In the genomic region with DNA sequence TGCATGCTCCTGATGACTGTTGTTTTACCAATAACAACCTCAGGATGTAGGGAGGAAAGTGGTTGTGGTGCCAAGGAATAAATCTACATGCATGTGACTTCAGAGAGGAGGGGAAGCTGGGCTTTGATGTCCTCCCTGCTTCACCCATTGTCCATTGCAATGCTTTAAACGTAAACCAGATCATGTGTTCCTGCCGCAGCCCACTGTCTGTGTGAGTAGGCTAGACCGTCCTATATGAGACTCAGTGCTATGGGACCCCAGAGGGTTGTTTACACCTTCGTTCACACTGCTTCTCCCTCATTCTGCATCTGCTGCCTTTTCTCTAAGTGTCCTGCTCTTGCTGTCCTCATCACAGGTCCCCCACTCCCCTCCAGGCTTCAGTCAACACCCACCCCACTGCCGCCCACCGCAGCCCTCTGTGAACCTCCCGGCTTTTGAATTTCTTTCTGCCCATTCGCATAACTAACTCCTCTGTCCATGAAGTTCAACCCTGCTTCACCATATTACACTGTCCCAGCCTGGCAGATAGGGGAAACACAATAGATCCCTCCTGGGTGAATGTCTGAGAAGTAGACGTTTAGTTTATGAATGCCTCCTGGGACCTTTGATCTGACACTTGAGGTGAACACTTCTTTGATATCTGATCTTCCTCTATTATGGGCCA, we compare ENCODE assay signal across 16 mouse cellular contexts.
A peak's percentile ranks its signal among the peaks of the same experiment; 100 is the strongest.
DNase-seq lines count a peak whose midpoint lies in the region; ATAC-seq lines count a peak whose summit lies in the region.
"Had no signal": no experiment of that assay in that cellular context is flagged by ENCODE, and none has a peak within 500 bp of the region (broad histone marks: within the 10 kb centered on the region; RNA-seq: fewer than 3 reads in every experiment).

No protein-coding gene starts in this region.

- ATAC-seq in forebrain, embryonic 11.5 days (replicated peaks; ENCODE audit: low FRiP score): peak; percentile 54
- ATAC-seq in forebrain, embryonic 16.5 days: peak; percentile 53
- peak; percentile 75 for ATAC-seq in midbrain, embryonic 15.5 days (replicated peaks)
- ATAC-seq: intestine, embryonic 16.5 days had no signal

- DNase-seq in forebrain, embryonic 11.5 days (ENCODE audit: low spot score): no peak
- DNase-seq in limb, embryonic 10.5 days (ENCODE audit: low spot score): no peak
- no peak for DNase-seq in adrenal gland, adult 8-10 months
- no peak for DNase-seq in heart, adult 9 months (ENCODE audit: low spot score in 2 of 2)
- DNase-seq in kidney, postnatal 4 days: no peak
- no peak for DNase-seq in layer of hippocampus, postnatal 25 days (ENCODE audit: extremely low spot score in 1 of 2, low spot score in 1 of 2)
- DNase-seq: gastrocnemius, postnatal 36 days; kidney, postnatal 14 days; spleen, adult 18-20 months; thymus, postnatal 14 days had no signal

- H3K4me1 ChIP-seq in forebrain, embryonic 11.5 days (replicated peaks; ENCODE audit: control insufficient read depth, insufficient read depth, low read length): peaks cover 15% of the 10 kb centered on the region; the same call in 1 of the 2 replicates
- H3K4me1 ChIP-seq in forebrain, embryonic 16.5 days (replicated peaks; ENCODE audit: control insufficient read depth, insufficient read depth, low read length): peaks cover 19% of the 10 kb centered on the region
- H3K4me1 ChIP-seq in limb, embryonic 10.5 days: peaks cover 20% of the 10 kb centered on the region
- H3K4me1 ChIP-seq in midbrain, embryonic 15.5 days: peaks cover 27% of the 10 kb centered on the region
- H3K4me1 ChIP-seq: heart, embryonic 15.5 days; liver, embryonic 15.5 days had no signal

- H3K9ac ChIP-seq in forebrain, embryonic 11.5 days (ENCODE audit: low read length): no peak overlapping the region
- no peak overlapping the region; the same call in 1 of the 2 replicates for H3K9ac ChIP-seq in forebrain, embryonic 16.5 days (replicated peaks; ENCODE audit: low read depth, low read length)
- no peak overlapping the region for H3K9ac ChIP-seq in midbrain, embryonic 15.5 days
- H3K9ac ChIP-seq: embryonic facial prominence, embryonic 13.5 days; heart, embryonic 15.5 days; liver, embryonic 15.5 days had no signal

- H3K27ac ChIP-seq in forebrain, embryonic 11.5 days (ENCODE audit: low read depth, low read length): peak overlapping the region; percentile 60; the same call in 1 of the 2 replicates
- H3K27ac ChIP-seq in forebrain, embryonic 16.5 days (ENCODE audit: low read length): peak overlapping the region; percentile 87
- H3K27ac ChIP-seq in limb, embryonic 10.5 days: peak overlapping the region; percentile 80
- peak overlapping the region; percentile 92 for H3K27ac ChIP-seq in midbrain, embryonic 15.5 days
- H3K27ac ChIP-seq: embryonic facial prominence, embryonic 13.5 days; heart, embryonic 15.5 days; liver, embryonic 15.5 days had no signal

- no peak overlapping the region for H3K4me3 ChIP-seq in forebrain, embryonic 11.5 days (ENCODE audit: low read depth, low read length)
- H3K4me3 ChIP-seq in forebrain, embryonic 16.5 days (replicated peaks; ENCODE audit: low read length): no peak overlapping the region
- no peak overlapping the region for H3K4me3 ChIP-seq in limb, embryonic 10.5 days
- no peak overlapping the region for H3K4me3 ChIP-seq in midbrain, embryonic 15.5 days
- H3K4me3 ChIP-seq: embryonic facial prominence, embryonic 13.5 days; heart, embryonic 15.5 days; liver, embryonic 15.5 days had no signal

- no peaks in the 10 kb centered on the region; the same call in 1 of the 2 replicates for H3K36me3 ChIP-seq in forebrain, embryonic 11.5 days (ENCODE audit: control insufficient read depth, insufficient read depth, low read length)
- H3K36me3 ChIP-seq in forebrain, embryonic 16.5 days (ENCODE audit: control insufficient read depth, insufficient read depth): no peaks in the 10 kb centered on the region
- H3K36me3 ChIP-seq in limb, embryonic 10.5 days: no peaks in the 10 kb centered on the region
- H3K36me3 ChIP-seq in midbrain, embryonic 15.5 days (replicated peaks): no peaks in the 10 kb centered on the region
- H3K36me3 ChIP-seq: embryonic facial prominence, embryonic 13.5 days; heart, embryonic 15.5 days; liver, embryonic 15.5 days had no signal

- WGBS in forebrain, embryonic 11.5 days: 78% methylated on average over 9 of the region's 9 CpGs
- 75% methylated on average over 9 of the region's 9 CpGs for WGBS in forebrain, embryonic 16.5 days
- whole genome bisulfite sequencing in limb, embryonic 10.5 days: 75% methylated on average over 9 of the region's 9 CpGs
- WGBS in midbrain, embryonic 15.5 days: 48% methylated on average over 9 of the region's 9 CpGs

- H3K4me2 ChIP-seq in forebrain, embryonic 11.5 days (ENCODE audit: low read depth, low read length, severe bottlenecking): no peak overlapping the region
- no peak overlapping the region for H3K4me2 ChIP-seq in forebrain, embryonic 16.5 days (ENCODE audit: low read length)
- H3K4me2 ChIP-seq in midbrain, embryonic 15.5 days: no peak overlapping the region
- H3K4me2 ChIP-seq: embryonic facial prominence, embryonic 13.5 days; heart, embryonic 15.5 days; liver, embryonic 15.5 days had no signal

- H3K9me3 ChIP-seq in forebrain, embryonic 11.5 days (ENCODE audit: control insufficient read depth, low read length): no peaks in the 10 kb centered on the region
- no peaks in the 10 kb centered on the region for H3K9me3 ChIP-seq in forebrain, embryonic 16.5 days (ENCODE audit: control insufficient read depth, low read length)
- H3K9me3 ChIP-seq in limb, embryonic 10.5 days (replicated peaks): no peaks in the 10 kb centered on the region
- no peaks in the 10 kb centered on the region for H3K9me3 ChIP-seq in midbrain, embryonic 15.5 days
- H3K9me3 ChIP-seq: embryonic facial prominence, embryonic 13.5 days; heart, embryonic 15.5 days; liver, embryonic 15.5 days had no signal

- no peaks in the 10 kb centered on the region for H3K27me3 ChIP-seq in forebrain, embryonic 11.5 days (ENCODE audit: control insufficient read depth, insufficient read depth, low read length)
- no peaks in the 10 kb centered on the region for H3K27me3 ChIP-seq in forebrain, embryonic 16.5 days (replicated peaks; ENCODE audit: control insufficient read depth, insufficient read depth, low read length)
- H3K27me3 ChIP-seq in limb, embryonic 10.5 days (ENCODE audit: low read depth, poor library complexity, severe bottlenecking): no peaks in the 10 kb centered on the region
- H3K27me3 ChIP-seq in midbrain, embryonic 15.5 days (replicated peaks): no peaks in the 10 kb centered on the region
- H3K27me3 ChIP-seq: embryonic facial prominence, embryonic 13.5 days; heart, embryonic 15.5 days; liver, embryonic 15.5 days had no signal
